8 mouse cellular contexts compared by ENCODE assay signal in the genomic region with DNA sequence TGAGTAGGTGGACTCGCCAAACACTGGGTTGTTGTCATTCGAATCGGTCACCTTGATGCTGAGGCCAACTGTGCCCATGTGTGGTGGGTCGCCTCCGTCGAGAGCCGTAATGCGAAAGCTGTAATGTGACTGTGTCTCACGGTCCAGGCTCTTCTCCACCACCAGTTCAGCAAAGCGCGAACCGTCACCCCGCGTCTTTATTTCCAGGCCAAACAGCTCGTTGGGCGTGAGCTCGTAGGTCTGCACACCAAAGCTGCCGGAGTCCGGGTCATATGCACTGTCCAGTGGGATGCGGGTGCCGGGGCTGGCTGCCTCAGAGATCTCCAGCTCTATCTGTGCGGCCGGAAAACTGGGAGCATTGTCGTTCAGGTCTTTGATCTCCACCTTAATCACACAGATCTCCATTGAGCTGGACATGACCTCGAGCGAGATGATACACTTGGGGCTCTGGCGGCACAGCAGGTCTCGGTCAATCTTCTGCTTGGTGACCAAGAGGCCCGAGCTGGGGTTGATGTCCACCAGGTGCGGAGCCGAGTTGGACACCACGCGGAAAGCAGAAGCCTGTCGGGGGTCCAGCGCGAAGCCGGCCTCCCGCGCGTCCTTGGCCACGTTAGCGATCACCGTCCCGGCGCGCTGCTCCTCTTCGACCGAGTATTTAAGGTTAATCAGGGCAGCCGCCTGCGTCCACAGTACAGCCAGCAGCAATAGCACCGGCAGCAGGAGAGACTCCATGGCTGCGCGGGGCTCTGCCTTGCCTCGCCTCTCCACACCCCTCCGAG. TPM values are rescaled to one million over a fixed set of nuclear protein-coding genes. Genes with fewer than 3 reads are reported as not detected.
DNase-seq lines count a peak whose midpoint lies in the region; ATAC-seq and TF ChIP-seq lines count a peak whose summit lies in the region.

No protein-coding gene starts in this region.

- peak overlapping the region; percentile 61 for H3K4me3 ChIP-seq in testis, adult 2 months (ENCODE audit: control insufficient read depth, low read depth, low read length)
- H3K4me3 ChIP-seq in limb, embryonic 15.5 days: peak overlapping the region; percentile 54
- H3K4me3 ChIP-seq in stomach, embryonic 16.5 days (replicated peaks; ENCODE audit: low read length): peak overlapping the region; percentile 55

- H3K9ac ChIP-seq in limb, embryonic 15.5 days: no peak overlapping the region; the same call in 1 of the 2 replicates
- H3K9ac ChIP-seq in stomach, embryonic 16.5 days (ENCODE audit: low read length): peak overlapping the region; percentile 68

- TF ChIP-seq CTCF in testis, adult 2 months (IDR thresholded peaks at IDR 0.05; ENCODE audit: control insufficient read depth, insufficient read depth, insufficient replicate concordance, low read depth, low read length): no peak

- no peaks in the 10 kb centered on the region for H3K9me3 ChIP-seq in limb, embryonic 15.5 days
- H3K9me3 ChIP-seq in stomach, embryonic 16.5 days (replicated peaks; ENCODE audit: control insufficient read depth, low read length): no peaks in the 10 kb centered on the region; the same call in 1 of the 2 replicates

- H3K27me3 ChIP-seq in testis, adult 2 months (ENCODE audit: control insufficient read depth, insufficient read depth, low read length): no peaks in the 10 kb centered on the region
- peaks cover 50% of the 10 kb centered on the region for H3K27me3 ChIP-seq in limb, embryonic 15.5 days
- H3K27me3 ChIP-seq in stomach, embryonic 16.5 days (ENCODE audit: control insufficient read depth, insufficient read depth, low read length): peaks cover 18% of the 10 kb centered on the region

- peak overlapping the region; percentile 79 for H3K4me2 ChIP-seq in limb, embryonic 15.5 days
- H3K4me2 ChIP-seq in stomach, embryonic 16.5 days (ENCODE audit: low read depth, low read length): peak overlapping the region; percentile 68

- H3K36me3 ChIP-seq in testis, adult 2 months (ENCODE audit: control insufficient read depth, insufficient read depth, low read length): no peaks in the 10 kb centered on the region
- no peaks in the 10 kb centered on the region for H3K36me3 ChIP-seq in limb, embryonic 15.5 days
- no peaks in the 10 kb centered on the region for H3K36me3 ChIP-seq in stomach, embryonic 16.5 days (ENCODE audit: control insufficient read depth, insufficient read depth, low read length)

- WGBS in limb, embryonic 15.5 days: 29% methylated on average over 55 of the region's 55 CpGs
- 17% methylated on average over 55 of the region's 55 CpGs for WGBS in stomach, embryonic 16.5 days

- DNase-seq in cerebellum, postnatal 10 days: peak; percentile 12 to 17
- no peak for DNase-seq in cerebellum, adult 11-12 months
- no peak for DNase-seq in testis, postnatal 14 days (ENCODE audit: low spot score)
- no peak for DNase-seq in testis, postnatal 10 days (ENCODE audit: low spot score)
- DNase-seq in left cerebral cortex, adult 11 months (ENCODE audit: low spot score): no peak

- TF ChIP-seq POLR2A in testis, adult 2 months (IDR thresholded peaks at IDR 0.05; ENCODE audit: control insufficient read depth, low read depth, low read length): no peak

- peaks cover 20% of the 10 kb centered on the region for H3K4me1 ChIP-seq in testis, adult 2 months (ENCODE audit: control insufficient read depth, insufficient read depth, low read length)
- H3K4me1 ChIP-seq in limb, embryonic 15.5 days: 0 out of 2 replicates have a peak, but pooled peaks cover 3% of the 10 kb centered on the region
- H3K4me1 ChIP-seq in stomach, embryonic 16.5 days (ENCODE audit: control insufficient read depth, insufficient read depth, low read length): peaks cover 3% of the 10 kb centered on the region; the same call in 1 of the 2 replicates

- no peak overlapping the region for H3K27ac ChIP-seq in testis, adult 2 months (ENCODE audit: control insufficient read depth, insufficient read depth, low read depth, low read length)
- H3K27ac ChIP-seq in limb, embryonic 15.5 days: no peak overlapping the region
- no peak overlapping the region for H3K27ac ChIP-seq in stomach, embryonic 16.5 days (ENCODE audit: low read length)

- no peak for ATAC-seq in limb, embryonic 15.5 days (ENCODE audit: insufficient number of reproducible peaks, low FRiP score, low TSS enrichment, low read depth)
- ATAC-seq in stomach, embryonic 16.5 days (ENCODE audit: insufficient read depth, low FRiP score): no peak

RNA-seq across cellular contexts. Expression of a gene that starts 2.1 kb away (rescaled TPM):
- polyA plus RNA-seq in testis, adult 2 months (2012; rRNA removed): 0.06 and 0.09 TPM in 2 replicates
- 4.8 and 5.2 TPM in 2 replicates for polyA plus RNA-seq in limb, embryonic 15.5 days (2015; fragmentation: Nextera tagmentation; extraction: Ambion mirVana)
- polyA plus RNA-seq in stomach, embryonic 16.5 days (2015; fragmentation: Nextera tagmentation; extraction: Ambion mirVana): 3.2 and 4.2 TPM in 2 replicates

Comparison
In these comparisons a context has a peak if more than half of its experiments do, and no peak if none do; other contexts are left out.
1. DNase-seq: peak in cerebellum, postnatal 10 days (2 of 2); none in cerebellum, adult 11-12 months (single experiment), testis, postnatal 14 days (single experiment), testis, postnatal 10 days (single experiment) and left cerebral cortex, adult 11 months (single experiment).
2. Peak in every context shown above with its lines, with median percentiles within 50 percentile points of each other: H3K4me3 ChIP-seq.